Mouse (Mus musculus): ENCODE results near the gene Cntn1.

GRCm38 (mm10) chr15:92221446-92221845, 170.5 kb downstream of the Cntn1 start:
- TF ChIP-seq CTCF (IDR thresholded peaks at IDR 0.05; ENCODE audit: borderline replicate concordance, insufficient read depth, low read length) (no peak), POLR2A (IDR thresholded peaks at IDR 0.05; ENCODE audit: low read depth, low read length) (no peak)

Measured in embryonic fibroblast, embryonic 13.5 days (primary cell).